Mouse (Mus musculus): ENCODE data around the gene 9130230L23Rik. TPM values are rescaled to one million over a fixed set of nuclear protein-coding genes. Genes with fewer than 3 reads are reported as not detected.

9130230L23Rik gene
- polyA plus RNA-seq, 1 experiment from 2014 or later = not detected

DNA sequence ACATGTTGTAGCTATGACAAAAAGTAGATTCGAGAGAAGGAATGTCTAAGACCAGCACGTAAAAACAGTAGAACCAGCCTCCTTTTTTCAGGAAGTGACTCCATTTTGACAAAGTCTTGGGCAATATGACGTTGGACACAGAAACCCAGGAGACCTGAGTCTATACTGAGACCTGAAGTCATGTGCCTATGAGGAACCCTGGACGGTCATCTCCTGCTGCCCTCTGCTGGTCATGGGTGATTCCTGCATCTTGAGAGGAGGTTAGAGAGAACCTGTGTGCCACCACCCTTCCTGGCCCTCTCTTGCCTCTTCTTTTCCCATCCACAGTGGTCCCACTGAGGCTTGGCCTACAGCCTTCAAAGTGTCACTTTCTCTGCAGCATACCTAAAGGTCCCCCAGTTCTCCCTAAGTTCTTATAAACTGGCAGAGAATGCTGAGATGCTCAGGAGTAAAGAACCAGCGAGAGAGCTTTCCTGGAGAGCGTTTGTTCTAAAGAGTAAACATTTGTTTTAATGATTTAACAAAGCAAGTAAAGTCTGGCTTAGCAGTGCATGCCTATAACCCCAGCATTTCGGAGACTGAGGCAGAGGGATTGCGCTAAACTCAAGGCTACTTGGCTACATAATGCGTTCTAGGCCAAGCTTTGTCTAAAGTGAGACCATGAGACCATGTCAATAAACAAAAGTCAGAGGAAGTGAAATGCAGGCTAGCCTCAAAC is 65.9 kb downstream of the 9130230L23Rik start:
- Histone ChIP-seq H3K27me3 (replicated peaks; ENCODE audit: low read depth, poor library complexity, severe bottlenecking) (no peaks in the 10 kb centered on the region), H3K27ac (replicated peaks) (no peak overlapping the region), H3K4me3 (no peak overlapping the region), H3K36me3 (replicated peaks) (no peaks in the 10 kb centered on the region), H3K4me1 (no peaks in the 10 kb centered on the region; the same call in 1 of the 2 replicates), H3K9me3 (no peaks in the 10 kb centered on the region)
- DNase-seq (ENCODE audit: low spot score) = peak; percentile 83
- 59% methylated on average over 9 of the region's 9 CpGs for WGBS

DNA sequence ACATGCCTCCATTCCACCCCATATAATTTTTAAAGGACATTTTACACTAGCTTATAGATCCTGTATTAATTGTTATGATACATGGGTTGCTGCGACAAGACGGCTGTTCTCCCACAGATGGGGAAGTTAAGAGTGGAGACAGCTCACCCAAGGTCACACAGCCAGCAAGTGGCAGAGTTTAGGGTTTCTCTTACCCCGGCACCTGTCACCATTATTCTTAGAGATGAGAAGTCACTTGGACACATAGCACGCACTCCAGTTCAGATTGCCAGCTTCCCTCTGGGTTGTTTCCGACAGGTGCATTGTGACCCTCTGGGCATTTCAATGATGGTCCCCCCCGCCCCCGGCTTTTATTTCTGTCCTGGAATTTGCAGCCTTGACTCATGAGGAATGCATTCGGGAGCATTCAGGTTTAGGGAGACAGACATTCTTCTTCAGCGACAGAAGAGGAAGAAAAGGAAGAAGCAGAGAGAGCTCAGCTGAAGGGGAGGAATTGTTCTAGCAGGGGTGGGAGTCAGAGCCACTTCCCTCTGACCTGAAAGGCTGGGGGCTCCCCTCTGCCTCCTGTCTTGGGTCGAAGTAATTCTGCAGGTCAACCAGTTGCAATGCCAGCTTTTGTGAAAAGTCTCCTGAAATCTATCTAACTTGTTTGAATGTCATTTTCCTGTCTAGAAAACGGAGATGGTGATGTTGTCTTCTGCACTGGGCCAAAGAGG is 66.9 kb downstream of the 9130230L23Rik start:
- H3K36me3 ChIP-seq (replicated peaks) = no peaks in the 10 kb centered on the region
- no peak overlapping the region for H3K27ac ChIP-seq (replicated peaks)
- 77% methylated on average over 11 of the region's 11 CpGs for WGBS

DNA sequence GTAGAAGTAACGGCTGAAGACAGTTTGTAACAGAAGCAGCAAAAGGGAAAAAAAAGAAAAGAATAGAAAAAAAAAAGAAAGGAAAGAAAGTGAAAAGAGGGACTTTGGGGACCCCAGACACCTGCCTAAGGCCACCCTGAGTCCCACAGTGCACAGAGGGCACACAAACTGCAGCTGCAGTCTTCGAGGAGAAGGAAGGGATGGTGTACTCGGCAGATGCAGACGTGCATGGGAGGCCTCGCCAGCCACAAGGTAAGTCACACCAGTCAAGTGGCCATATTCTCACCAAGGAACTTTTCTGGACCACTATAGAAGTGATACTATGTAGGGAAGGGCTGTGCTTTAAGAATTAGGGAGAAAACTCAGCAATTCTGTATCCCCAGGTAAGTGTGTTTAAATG is 69.3 kb downstream of the 9130230L23Rik start, which contains the start of gene Chrna9:
Gene Chrna9 (plus strand): TSS at position 139 of the 400 bp plus-strand sequence.
- no peak for DNase-seq (ENCODE audit: low spot score)
- no peaks in the 10 kb centered on the region for H3K36me3 ChIP-seq (replicated peaks)
- WGBS = 80% methylated on average over 5 of the region's 5 CpGs
- H3K27ac ChIP-seq (replicated peaks) = no peak within 1 kb of the TSS
- H3K9me3 ChIP-seq = no peaks in the 10 kb centered on the region
- H3K27me3 ChIP-seq (replicated peaks; ENCODE audit: low read depth, poor library complexity, severe bottlenecking) = no peaks in the 10 kb centered on the region
- H3K4me1 ChIP-seq = no peaks in the 10 kb centered on the region; the same call in 1 of the 2 replicates
- H3K4me3 ChIP-seq = no peak within 1 kb of the TSS

More for the DNA sequence above, 66.9 kb downstream of the 9130230L23Rik start:
- Histone ChIP-seq H3K4me3 (no peak overlapping the region), H3K27me3 (replicated peaks; ENCODE audit: low read depth, poor library complexity, severe bottlenecking) (no peaks in the 10 kb centered on the region), H3K4me1 (no peaks in the 10 kb centered on the region; the same call in 1 of the 2 replicates), H3K9me3 (no peaks in the 10 kb centered on the region)
- DNase-seq (ENCODE audit: low spot score) = no peak

DNA sequence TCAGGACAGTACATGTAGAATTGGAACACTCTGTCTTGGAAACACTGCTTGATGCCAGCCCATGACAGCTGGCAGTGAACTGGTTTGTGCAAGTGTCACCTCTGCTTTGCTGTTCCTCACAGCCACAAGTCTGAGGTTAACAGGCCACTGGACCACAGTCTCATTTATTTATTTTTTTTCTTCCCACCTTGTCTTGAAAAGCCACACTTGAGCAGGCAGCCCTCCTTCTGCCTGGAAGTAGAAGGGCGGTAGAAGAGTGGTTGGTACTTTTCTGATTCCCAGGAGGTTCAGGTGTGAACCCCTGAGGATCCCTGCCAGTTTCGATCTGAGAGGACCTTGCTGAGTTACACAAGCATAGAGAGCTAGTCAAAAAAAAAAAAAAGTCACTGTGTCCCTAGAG is 70.3 kb downstream of the 9130230L23Rik start:
- 84% methylated on average over 2 of the region's 2 CpGs for WGBS
- no peaks in the 10 kb centered on the region; the same call in 1 of the 2 replicates for H3K4me1 ChIP-seq
- H3K4me3 ChIP-seq = no peak overlapping the region
- H3K27me3 ChIP-seq (replicated peaks; ENCODE audit: low read depth, poor library complexity, severe bottlenecking) = no peaks in the 10 kb centered on the region
- no peaks in the 10 kb centered on the region for H3K36me3 ChIP-seq (replicated peaks)
- no peaks in the 10 kb centered on the region for H3K9me3 ChIP-seq
- no peak for DNase-seq (ENCODE audit: low spot score)
- H3K27ac ChIP-seq (replicated peaks) = no peak overlapping the region

DNA sequence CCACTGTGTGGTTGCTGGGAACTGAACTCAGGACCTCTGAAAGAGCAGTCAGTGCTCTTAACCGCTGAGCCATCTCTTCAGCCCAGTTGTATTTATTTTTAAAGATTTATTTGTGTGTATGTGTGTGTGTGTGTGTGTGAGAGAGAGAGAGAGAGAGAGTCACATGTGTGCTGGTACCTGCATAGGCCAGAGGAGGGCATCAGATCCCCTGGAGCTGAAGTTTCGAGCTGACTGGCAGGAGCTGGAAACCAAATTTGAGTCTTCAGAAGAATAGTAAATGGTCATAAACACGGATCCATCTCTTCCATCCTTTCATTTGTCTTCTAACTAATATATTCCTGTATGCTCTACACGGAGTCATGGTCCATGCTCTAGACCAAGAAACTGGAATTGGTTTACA is 70.8 kb downstream of the 9130230L23Rik start:
- DNase-seq (ENCODE audit: low spot score) = no peak
- no peak overlapping the region for H3K27ac ChIP-seq (replicated peaks)
- no peaks in the 10 kb centered on the region for H3K9me3 ChIP-seq
- no peaks in the 10 kb centered on the region; the same call in 1 of the 2 replicates for H3K4me1 ChIP-seq
- no peaks in the 10 kb centered on the region for H3K27me3 ChIP-seq (replicated peaks; ENCODE audit: low read depth, poor library complexity, severe bottlenecking)
- WGBS = 83% methylated on average over 4 of the region's 4 CpGs
- H3K4me3 ChIP-seq = no peak overlapping the region
- no peaks in the 10 kb centered on the region for H3K36me3 ChIP-seq (replicated peaks)

DNA sequence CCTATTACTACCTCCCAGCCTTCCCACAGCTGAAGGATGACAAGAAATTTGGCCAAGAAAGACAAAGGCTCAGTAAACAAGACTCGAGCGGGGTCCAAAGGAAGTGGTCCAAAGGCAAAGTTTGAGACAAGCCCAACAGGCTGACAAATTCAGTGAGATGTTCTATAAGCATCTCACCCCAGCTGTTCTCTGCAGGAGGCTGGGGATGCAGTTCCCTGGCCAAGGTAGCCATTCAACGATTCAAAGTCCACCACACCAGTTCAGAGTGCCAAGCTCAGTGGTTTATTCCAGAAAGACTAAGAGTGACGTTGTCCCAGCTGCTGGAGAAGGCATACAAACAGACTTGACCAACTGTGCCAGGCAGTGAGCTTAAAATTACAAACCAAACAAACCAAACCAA is 73.9 kb downstream of the 9130230L23Rik start:
- no peaks in the 10 kb centered on the region for H3K27me3 ChIP-seq (replicated peaks; ENCODE audit: low read depth, poor library complexity, severe bottlenecking)
- H3K36me3 ChIP-seq (replicated peaks) = no peaks in the 10 kb centered on the region
- H3K4me1 ChIP-seq = no peaks in the 10 kb centered on the region
- H3K4me3 ChIP-seq = no peak overlapping the region
- no peak overlapping the region for H3K27ac ChIP-seq (replicated peaks)
- DNase-seq (ENCODE audit: low spot score) = no peak
- 75% methylated on average over 4 of the region's 4 CpGs for WGBS
- no peaks in the 10 kb centered on the region for H3K9me3 ChIP-seq

Small RNA genes lying within 50 kb of the gene (microRNA-seq; reads per million reads assigned to microRNA genes)
- gene Gm25952 = not detected

Other genes with a start within 250 kb of the 9130230L23Rik start
- gene N4bp2, start 240.8 kb downstream of the 9130230L23Rik start, polyA plus RNA-seq (2016; fragmentation: Nextera tagmentation; extraction: Ambion mirVana) = 37.0 and 37.5 TPM in 2 replicates
- gene Rhoh, start 143.1 kb downstream of the 9130230L23Rik start, polyA plus RNA-seq (2016; fragmentation: Nextera tagmentation; extraction: Ambion mirVana) = 0.34 and 0.44 TPM in 2 replicates
- 0.29 and 0.94 TPM in 2 replicates for gene Chrna9, start 69.4 kb downstream of the 9130230L23Rik start, polyA plus RNA-seq (2016; fragmentation: Nextera tagmentation; extraction: Ambion mirVana)
- gene Rbm47, start 168.8 kb upstream of the 9130230L23Rik start, polyA plus RNA-seq (2016; fragmentation: Nextera tagmentation; extraction: Ambion mirVana) = 3.2 and 4.4 TPM in 2 replicates